Mouse (Mus musculus): ENCODE measurements around the gene Sprr4. TPM values are rescaled to one million over a fixed set of nuclear protein-coding genes. Genes with fewer than 3 reads are reported as not detected.

The Sprr4 gene
- polyA plus RNA-seq, 1 experiment: not detected

Other genes starting within 250 kb of the Sprr4 start
- not detected in 2 replicates for gene Sprr2a3, start 215.1 kb downstream of the Sprr4 start, polyA plus RNA-seq (2012; ENCODE audit: insufficient read depth, insufficient read length, missing spikeins)
- not detected in 2 replicates for gene Sprr2b, start 183.9 kb downstream of the Sprr4 start, polyA plus RNA-seq (2012; ENCODE audit: insufficient read depth, insufficient read length, missing spikeins)
- not detected in 2 replicates for gene Sprr2d, start 161.4 kb downstream of the Sprr4 start, polyA plus RNA-seq (2012; ENCODE audit: insufficient read depth, insufficient read length, missing spikeins)
- gene Sprr2e, start 148.3 kb downstream of the Sprr4 start, polyA plus RNA-seq (2012; ENCODE audit: insufficient read depth, insufficient read length, missing spikeins): not detected in 2 replicates
- not detected in 2 replicates for gene Sprr2f, start 135.3 kb downstream of the Sprr4 start, polyA plus RNA-seq (2012; ENCODE audit: insufficient read depth, insufficient read length, missing spikeins)
- gene Sprr2h, start 114.8 kb downstream of the Sprr4 start, polyA plus RNA-seq (2012; ENCODE audit: insufficient read depth, insufficient read length, missing spikeins): not detected in 2 replicates
- gene Sprr2i, start 92.5 kb downstream of the Sprr4 start, polyA plus RNA-seq (2012; ENCODE audit: insufficient read depth, insufficient read length, missing spikeins): not detected in 2 replicates
- not detected in 2 replicates for gene Sprr2j-ps, start 82.4 kb downstream of the Sprr4 start, polyA plus RNA-seq (2012; ENCODE audit: insufficient read depth, insufficient read length, missing spikeins)
- 31.8 and 35.2 TPM in 2 replicates for gene Gm9774, start 71.1 kb downstream of the Sprr4 start, polyA plus RNA-seq (2012; ENCODE audit: insufficient read depth, insufficient read length, missing spikeins)
- gene Sprr2k, start 67.9 kb downstream of the Sprr4 start, polyA plus RNA-seq (2012; ENCODE audit: insufficient read depth, insufficient read length, missing spikeins): not detected in 2 replicates
- not detected in 2 replicates for gene Sprr1b, start 61.7 kb downstream of the Sprr4 start, polyA plus RNA-seq (2012; ENCODE audit: insufficient read depth, insufficient read length, missing spikeins)
- not detected in 2 replicates for gene Sprr3, start 41.8 kb downstream of the Sprr4 start, polyA plus RNA-seq (2012; ENCODE audit: insufficient read depth, insufficient read length, missing spikeins)
- gene Sprr1a, start 14.6 kb downstream of the Sprr4 start, polyA plus RNA-seq (2012; ENCODE audit: insufficient read depth, insufficient read length, missing spikeins): not detected in 2 replicates
- not detected in 2 replicates for gene 2310046K23Rik, start 34.0 kb upstream of the Sprr4 start, polyA plus RNA-seq (2012; ENCODE audit: insufficient read depth, insufficient read length, missing spikeins)
- gene Ivl, start 73.2 kb upstream of the Sprr4 start, polyA plus RNA-seq (2012; ENCODE audit: insufficient read depth, insufficient read length, missing spikeins): not detected in 2 replicates
- not detected in 2 replicates for gene Smcp, start 88.5 kb upstream of the Sprr4 start, polyA plus RNA-seq (2012; ENCODE audit: insufficient read depth, insufficient read length, missing spikeins)
- not detected in 2 replicates for gene 2210017I01Rik, start 107.0 kb upstream of the Sprr4 start, polyA plus RNA-seq (2012; ENCODE audit: insufficient read depth, insufficient read length, missing spikeins)
- not detected in 2 replicates for gene Lce6a, start 121.2 kb upstream of the Sprr4 start, polyA plus RNA-seq (2012; ENCODE audit: insufficient read depth, insufficient read length, missing spikeins)
- not detected in 2 replicates for gene Lce1a1, start 147.8 kb upstream of the Sprr4 start, polyA plus RNA-seq (2012; ENCODE audit: insufficient read depth, insufficient read length, missing spikeins)
- gene Lce1b, start 156.4 kb upstream of the Sprr4 start, polyA plus RNA-seq (2012; ENCODE audit: insufficient read depth, insufficient read length, missing spikeins): not detected in 2 replicates
- not detected in 2 replicates for gene Lce1a2, start 169.8 kb upstream of the Sprr4 start, polyA plus RNA-seq (2012; ENCODE audit: insufficient read depth, insufficient read length, missing spikeins)
- not detected in 2 replicates for gene Lce1c, start 178.8 kb upstream of the Sprr4 start, polyA plus RNA-seq (2012; ENCODE audit: insufficient read depth, insufficient read length, missing spikeins)
- gene Lce1d, start 186.7 kb upstream of the Sprr4 start, polyA plus RNA-seq (2012; ENCODE audit: insufficient read depth, insufficient read length, missing spikeins): not detected in 2 replicates
- not detected in 2 replicates for gene Lce1e, start 208.6 kb upstream of the Sprr4 start, polyA plus RNA-seq (2012; ENCODE audit: insufficient read depth, insufficient read length, missing spikeins)
- not detected in 2 replicates for gene Lce1f, start 219.9 kb upstream of the Sprr4 start, polyA plus RNA-seq (2012; ENCODE audit: insufficient read depth, insufficient read length, missing spikeins)
- gene Gm38119, start 238.6 kb upstream of the Sprr4 start, polyA plus RNA-seq (2012; ENCODE audit: insufficient read depth, insufficient read length, missing spikeins): not detected in 2 replicates